Mouse (Mus musculus): ENCODE measurements around the gene Tmtc2. TPM values are rescaled to one million over a fixed set of nuclear protein-coding genes. Genes with fewer than 3 reads are reported as not detected.

Gene Tmtc2
- total RNA-seq, 1 experiment, result 0.89 TPM

GRCm38 (mm10) chr10:105403931-105404330 lies 170.3 kb downstream of the Tmtc2 start:
- Histone ChIP-seq H3K4me3 (ENCODE audit: insufficient read depth in 1 of 2, low read depth in 1 of 2, low read length in 2 of 2, poor library complexity in 1 of 2, severe bottlenecking in 1 of 2) (no peak overlapping the region), H3K27ac (ENCODE audit: insufficient read depth, low read depth, low read length, poor library complexity, severe bottlenecking) (no peak overlapping the region), H3K36me3 (ENCODE audit: control insufficient read depth, insufficient read depth, low read length, poor library complexity, severe bottlenecking) (no peaks in the 10 kb centered on the region), H3K9me3 (ENCODE audit: control insufficient read depth, insufficient read depth, low read depth, low read length) (no peaks in the 10 kb centered on the region), H3K4me1 (ENCODE audit: control insufficient read depth in 2 of 2, insufficient read depth in 2 of 2, low read length in 2 of 2, poor library complexity in 1 of 2) (peaks cover 2 to 12% of the 10 kb centered on the region in 2 experiments; a peak in 2 of 4 replicates), H3K9ac (ENCODE audit: insufficient read depth, low read depth, low read length, poor library complexity, severe bottlenecking) (no peak overlapping the region)
- no peak for TF ChIP-seq CHD2 (IDR thresholded peaks at IDR 0.05; ENCODE audit: low read depth, low read length)
- no peak for TF ChIP-seq HCFC1 (IDR thresholded peaks at IDR 0.05; ENCODE audit: borderline replicate concordance, insufficient read depth, low read length)
- TF ChIP-seq MAFK (IDR thresholded peaks at IDR 0.05; ENCODE audit: insufficient read depth, low read depth, low read length), result no peak
- TF ChIP-seq ZC3H11A (IDR thresholded peaks at IDR 0.05; ENCODE audit: borderline replicate concordance, low read depth, low read length), result no peak
- in situ Hi-C loops (cut with MboI; ENCODE audit: low sequenced_read_pairs in 2 of 2, unreplicated experiment in 2 of 2), result no loop called here
- DNase-seq (ENCODE audit: low read depth, low spot score), result no peak

GRCm38 (mm10) chr10:105402481-105402779 lies 171.8 kb downstream of the Tmtc2 start:
- no peak overlapping the region for H3K4me3 ChIP-seq (ENCODE audit: insufficient read depth in 1 of 2, low read depth in 1 of 2, low read length in 2 of 2, poor library complexity in 1 of 2, severe bottlenecking in 1 of 2)
- DNase-seq (ENCODE audit: low read depth, low spot score), result no peak
- no peaks in the 10 kb centered on the region for H3K9me3 ChIP-seq (ENCODE audit: control insufficient read depth, insufficient read depth, low read depth, low read length)
- H3K4me1 ChIP-seq (ENCODE audit: control insufficient read depth in 2 of 2, insufficient read depth in 2 of 2, low read length in 2 of 2, poor library complexity in 1 of 2), result peaks cover 2 to 12% of the 10 kb centered on the region in 2 experiments; a peak in 2 of 4 replicates
- H3K9ac ChIP-seq (ENCODE audit: insufficient read depth, low read depth, low read length, poor library complexity, severe bottlenecking), result no peak overlapping the region
- TF ChIP-seq HCFC1 (IDR thresholded peaks at IDR 0.05; ENCODE audit: borderline replicate concordance, insufficient read depth, low read length), result no peak
- no peak for TF ChIP-seq ZNF384 (IDR thresholded peaks at IDR 0.05; ENCODE audit: low read depth, low read length)
- TF ChIP-seq MAFK (IDR thresholded peaks at IDR 0.05; ENCODE audit: insufficient read depth, low read depth, low read length), result no peak
- TF ChIP-seq CHD2 (IDR thresholded peaks at IDR 0.05; ENCODE audit: low read depth, low read length), result no peak
- TF ChIP-seq ZC3H11A (IDR thresholded peaks at IDR 0.05; ENCODE audit: borderline replicate concordance, low read depth, low read length), result no peak
- no peaks in the 10 kb centered on the region for H3K36me3 ChIP-seq (ENCODE audit: control insufficient read depth, insufficient read depth, low read length, poor library complexity, severe bottlenecking)
- H3K27ac ChIP-seq (ENCODE audit: insufficient read depth, low read depth, low read length, poor library complexity, severe bottlenecking), result no peak overlapping the region
- in situ Hi-C loops (cut with MboI; ENCODE audit: low sequenced_read_pairs in 2 of 2, unreplicated experiment in 2 of 2), result no loop called here

- no peak for TF ChIP-seq MAFK (IDR thresholded peaks at IDR 0.05; ENCODE audit: insufficient read depth, low read depth, low read length)
- no peak for TF ChIP-seq CHD2 (IDR thresholded peaks at IDR 0.05; ENCODE audit: low read depth, low read length)
- TF ChIP-seq ZC3H11A (IDR thresholded peaks at IDR 0.05; ENCODE audit: borderline replicate concordance, low read depth, low read length), result no peak
- no peak for TF ChIP-seq ZNF384 (IDR thresholded peaks at IDR 0.05; ENCODE audit: low read depth, low read length)
- no peak for TF ChIP-seq HCFC1 (IDR thresholded peaks at IDR 0.05; ENCODE audit: borderline replicate concordance, insufficient read depth, low read length)
- H3K27ac ChIP-seq (ENCODE audit: insufficient read depth, low read depth, low read length, poor library complexity, severe bottlenecking), result no peak overlapping the region
- H3K4me3 ChIP-seq (ENCODE audit: insufficient read depth in 1 of 2, low read depth in 1 of 2, low read length in 2 of 2, poor library complexity in 1 of 2, severe bottlenecking in 1 of 2), result no peak overlapping the region
- H3K4me1 ChIP-seq (ENCODE audit: control insufficient read depth in 2 of 2, insufficient read depth in 2 of 2, low read length in 2 of 2, poor library complexity in 1 of 2), result peaks cover 2 to 12% of the 10 kb centered on the region in 2 experiments; a peak in 2 of 4 replicates
- H3K9ac ChIP-seq (ENCODE audit: insufficient read depth, low read depth, low read length, poor library complexity, severe bottlenecking), result no peak overlapping the region
- in situ Hi-C loops (cut with MboI; ENCODE audit: low sequenced_read_pairs in 2 of 2, unreplicated experiment in 2 of 2), result no loop called here
- no peaks in the 10 kb centered on the region for H3K9me3 ChIP-seq (ENCODE audit: control insufficient read depth, insufficient read depth, low read depth, low read length)
- no peaks in the 10 kb centered on the region for H3K36me3 ChIP-seq (ENCODE audit: control insufficient read depth, insufficient read depth, low read length, poor library complexity, severe bottlenecking)
- no peak for DNase-seq (ENCODE audit: low read depth, low spot score)
These were observed 172.3 kb downstream of the Tmtc2 start for GRCm38 (mm10) chr10:105401754-105402480.

GRCm38 (mm10) chr10:105399316-105399715 lies 174.9 kb downstream of the Tmtc2 start:
- peak; percentile 13 for DNase-seq (ENCODE audit: low read depth, low spot score)
- Histone ChIP-seq H3K4me1 (ENCODE audit: control insufficient read depth in 2 of 2, insufficient read depth in 2 of 2, low read length in 2 of 2, poor library complexity in 1 of 2) (peaks cover 2 to 12% of the 10 kb centered on the region in 2 experiments; a peak in 2 of 4 replicates), H3K4me3 (ENCODE audit: insufficient read depth in 1 of 2, low read depth in 1 of 2, low read length in 2 of 2, poor library complexity in 1 of 2, severe bottlenecking in 1 of 2) (no peak overlapping the region), H3K36me3 (ENCODE audit: control insufficient read depth, insufficient read depth, low read length, poor library complexity, severe bottlenecking) (no peaks in the 10 kb centered on the region), H3K27ac (ENCODE audit: insufficient read depth, low read depth, low read length, poor library complexity, severe bottlenecking) (no peak overlapping the region), H3K9me3 (ENCODE audit: control insufficient read depth, insufficient read depth, low read depth, low read length) (no peaks in the 10 kb centered on the region), H3K9ac (ENCODE audit: insufficient read depth, low read depth, low read length, poor library complexity, severe bottlenecking) (no peak overlapping the region)
- no peak for TF ChIP-seq CHD2 (IDR thresholded peaks at IDR 0.05; ENCODE audit: low read depth, low read length)
- no peak for TF ChIP-seq ZNF384 (IDR thresholded peaks at IDR 0.05; ENCODE audit: low read depth, low read length)
- TF ChIP-seq MAFK (IDR thresholded peaks at IDR 0.05; ENCODE audit: insufficient read depth, low read depth, low read length), result no peak
- no peak for TF ChIP-seq HCFC1 (IDR thresholded peaks at IDR 0.05; ENCODE audit: borderline replicate concordance, insufficient read depth, low read length)
- no peak for TF ChIP-seq ZC3H11A (IDR thresholded peaks at IDR 0.05; ENCODE audit: borderline replicate concordance, low read depth, low read length)
- in situ Hi-C loops (cut with MboI; ENCODE audit: low sequenced_read_pairs in 2 of 2, unreplicated experiment in 2 of 2), result no loop called here

All from ES-E14 (cell line).